Mouse (Mus musculus) embryonic facial prominence, embryonic 13.5 days (tissue): Measurements from ENCODE around the gene Dedd2. TPM values are rescaled to one million over a fixed set of nuclear protein-coding genes. Genes with fewer than 3 reads are reported as not detected.
A peak's percentile ranks its signal among the peaks of the same experiment; 100 is the strongest.

Experiments
- ATAC-seq: fragments of 200-750 bp; cut with Nextera tagmentation; 2 replicates; pipeline ENCODE4 v1.8.0; 2017; ENCODE audit warnings: low read depth; ENCODE audit not compliant: insufficient number of reproducible peaks, insufficient read depth, low FRiP score, low TSS enrichment
- H3K27ac ChIP-seq: fragments of 300-500 bp; sonication (generic); 2 replicates; pipeline ENCODE4 v1.5.1; 2015; ENCODE audit warnings: moderate library complexity, mild to moderate bottlenecking, inconsistent platforms
- H3K27me3 ChIP-seq: fragments of 300-500 bp; sonication (generic); 2 replicates; pipeline ENCODE4 v1.6.1; 2015; ENCODE audit warnings: mild to moderate bottlenecking, inconsistent platforms
- H3K36me3 ChIP-seq: fragments of 300-500 bp; sonication (generic); 2 replicates; pipeline ENCODE4 v1.6.1; 2015; ENCODE audit warnings: mild to moderate bottlenecking, inconsistent platforms
- H3K4me1 ChIP-seq: fragments of 300-500 bp; sonication (generic); 2 replicates; pipeline ENCODE4 v1.6.1; 2015; ENCODE audit warnings: inconsistent platforms
- H3K4me2 ChIP-seq: fragments of 300-500 bp; sonication (generic); 2 replicates; pipeline ENCODE4 v1.6.1; 2015; ENCODE audit warnings: moderate library complexity, mild to moderate bottlenecking, inconsistent platforms
- H3K4me3 ChIP-seq: fragments of 300-500 bp; sonication (generic); 2 replicates; pipeline ENCODE4 v1.5.1; 2015; ENCODE audit warnings: mild to moderate bottlenecking, inconsistent platforms
- H3K9ac ChIP-seq: fragments of 300-500 bp; sonication (generic); 2 replicates; pipeline ENCODE4 v1.6.1; 2015; ENCODE audit warnings: mild to moderate bottlenecking, inconsistent platforms
- H3K9me3 ChIP-seq: fragments of 300-500 bp; sonication (generic); 2 replicates; pipeline ENCODE4 v1.6.1; 2016; ENCODE audit warnings: inconsistent platforms
- WGBS: fragments of 180-500 bp; shearing (Covaris S2); methylation state at CpG from one replicate; pipeline ENCODE4 v1.1.7; 2015; ENCODE audit warnings: mixed read lengths; 5-methylcytosine and 5-hydroxymethylcytosine counted together
- polyA plus RNA-seq: library from polyadenylated mRNA; unstranded; fragments of >200 nt; fragmentation: Nextera tagmentation; extraction: Ambion mirVana; gene quantifications from 2 replicates; pipeline ENCODE4 v1.2.1, GENCODE M21; 2015

Dedd2 gene
- polyA plus RNA-seq, 1 experiment from 2014 or later = 9.9 TPM

DNA sequence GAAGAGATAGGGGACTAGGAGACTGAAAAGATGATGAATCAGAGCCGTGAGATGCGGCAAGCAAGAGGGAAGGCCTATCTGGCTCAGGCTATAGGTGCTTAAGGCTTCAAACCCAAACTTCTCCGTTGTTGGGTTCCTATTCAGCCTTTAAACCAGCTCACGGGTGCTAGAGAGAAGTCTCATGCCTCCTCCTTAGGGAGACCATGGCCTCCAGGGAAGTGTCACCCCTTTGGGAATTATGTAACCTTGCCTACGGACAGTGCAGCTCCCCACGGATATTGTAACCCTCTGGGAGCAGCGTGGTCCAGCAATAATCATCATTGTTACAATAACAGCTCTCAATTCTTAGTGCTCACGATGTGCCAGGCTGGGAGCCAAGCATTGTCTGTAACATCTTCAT is 31.4 kb upstream of the Dedd2 start:
- no peaks in the 10 kb centered on the region for H3K9me3 ChIP-seq
- peak overlapping the region; percentile 99 for H3K27ac ChIP-seq
- no peaks in the 10 kb centered on the region for H3K36me3 ChIP-seq
- peak overlapping the region; percentile 98 for H3K4me2 ChIP-seq
- peak overlapping the region; percentile 98 for H3K9ac ChIP-seq
- ATAC-seq = no peak
- H3K27me3 ChIP-seq = no peaks in the 10 kb centered on the region
- peak overlapping the region; percentile 93 for H3K4me3 ChIP-seq
- peaks cover 32% of the 10 kb centered on the region for H3K4me1 ChIP-seq
- 20% methylated on average over 8 of the region's 8 CpGs for WGBS

DNA sequence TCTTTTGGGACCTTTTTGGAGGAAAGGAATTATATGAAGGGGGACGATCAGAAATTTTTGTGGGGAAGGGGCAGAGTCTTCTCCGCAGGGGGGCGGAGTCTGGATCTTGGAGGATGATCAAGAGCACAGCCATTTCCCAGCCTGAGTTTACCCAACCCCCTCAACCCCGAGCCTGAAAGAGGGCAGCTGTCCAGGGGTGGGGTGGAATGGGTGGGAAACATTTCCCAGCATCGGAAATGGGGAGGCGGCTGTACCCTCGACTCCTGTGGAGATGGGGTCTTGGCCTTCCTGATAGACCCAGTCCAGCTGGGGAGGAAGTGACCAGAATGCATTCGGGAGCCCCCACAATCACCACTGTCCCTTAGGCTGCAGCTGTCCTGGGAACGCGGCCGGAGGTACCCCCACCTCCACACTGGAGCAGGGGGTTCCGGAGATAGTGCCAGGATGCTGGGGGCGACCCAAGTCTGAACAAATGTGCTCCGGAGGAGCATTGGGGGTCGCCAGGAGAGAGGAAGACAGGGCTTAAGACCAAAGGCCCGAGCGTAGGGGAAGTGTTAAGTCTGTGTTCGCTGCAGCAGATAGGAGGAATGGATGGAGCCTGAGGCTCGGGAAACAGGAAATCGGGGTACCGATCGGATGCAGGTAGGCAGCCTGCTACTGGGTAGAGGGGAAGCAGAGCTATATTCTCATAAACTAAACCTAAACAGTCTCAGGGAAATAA is 30.8 kb upstream of the Dedd2 start:
- H3K36me3 ChIP-seq = no peaks in the 10 kb centered on the region; the same call in 1 of the 2 replicates
- WGBS = 2% methylated on average over 22 of the region's 22 CpGs
- no peaks in the 10 kb centered on the region for H3K9me3 ChIP-seq
- H3K9ac ChIP-seq = peak overlapping the region; percentile 98
- 0 out of 2 replicates have a peak, but pooled peaks have one; percentile 6 for ATAC-seq
- peaks cover 37% of the 10 kb centered on the region for H3K4me1 ChIP-seq
- H3K27ac ChIP-seq = peak overlapping the region; percentile 99
- peak overlapping the region; percentile 98 for H3K4me2 ChIP-seq
- H3K27me3 ChIP-seq = no peaks in the 10 kb centered on the region
- peak overlapping the region; percentile 93 for H3K4me3 ChIP-seq

DNA sequence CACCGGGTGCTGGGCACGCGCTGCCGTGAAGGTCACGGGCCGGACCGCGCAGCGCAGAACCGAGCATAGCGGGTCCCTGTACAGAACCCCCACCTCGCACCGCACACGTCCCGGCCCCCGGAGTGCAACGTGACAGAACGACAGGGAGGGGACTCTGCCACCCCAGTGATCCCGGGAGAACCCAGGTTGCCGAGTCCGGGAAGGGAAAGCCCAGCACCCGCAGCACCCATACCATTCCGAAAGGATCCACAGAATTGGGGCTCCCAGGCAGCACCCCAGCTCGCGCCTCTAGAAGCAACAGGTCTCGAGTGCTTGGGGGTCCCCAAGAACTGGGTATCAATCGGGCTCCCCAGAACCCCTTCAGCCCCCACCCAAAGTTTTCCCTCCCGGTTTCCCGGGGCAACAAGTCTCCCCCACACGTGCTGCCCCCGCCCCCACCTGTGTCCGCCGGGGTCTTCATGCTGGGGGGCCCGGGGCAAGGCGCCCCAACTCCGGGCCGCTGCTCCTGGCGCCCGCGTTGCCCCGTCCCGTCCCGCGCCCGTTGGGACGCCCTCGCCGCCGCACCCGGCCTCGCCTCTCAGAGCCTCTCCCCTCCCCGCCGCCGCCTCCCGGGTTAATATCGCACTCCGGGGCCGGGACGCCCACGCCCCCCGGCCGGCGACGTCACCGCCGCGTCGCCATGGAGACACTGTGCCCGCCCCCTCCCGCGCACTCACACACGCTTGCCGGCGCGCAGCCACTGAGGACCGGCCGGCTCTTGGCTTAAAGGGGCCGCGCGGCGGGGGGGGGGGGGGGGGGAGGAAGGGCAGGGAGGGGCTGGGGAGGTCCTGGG is 29.9 kb upstream of the Dedd2 start, which contains the start of gene Erf:
Gene Erf, minus strand, starts transcription at position 621 of the 832 bp plus-strand sequence.
- H3K27me3 ChIP-seq = no peaks in the 10 kb centered on the region
- ATAC-seq = peak; percentile 79
- no peaks in the 10 kb centered on the region for H3K9me3 ChIP-seq
- H3K27ac ChIP-seq = peak within 1 kb of the TSS; percentile 99
- peak within 1 kb of the TSS; percentile 98 for H3K9ac ChIP-seq
- peak within 1 kb of the TSS; percentile 98 for H3K4me2 ChIP-seq
- peak within 1 kb of the TSS; percentile 93 for H3K4me3 ChIP-seq
- H3K4me1 ChIP-seq = peaks cover 46% of the 10 kb centered on the region
- WGBS = 1% methylated on average over 67 of the region's 81 CpGs
- peaks cover 9% of the 10 kb centered on the region for H3K36me3 ChIP-seq

DNA sequence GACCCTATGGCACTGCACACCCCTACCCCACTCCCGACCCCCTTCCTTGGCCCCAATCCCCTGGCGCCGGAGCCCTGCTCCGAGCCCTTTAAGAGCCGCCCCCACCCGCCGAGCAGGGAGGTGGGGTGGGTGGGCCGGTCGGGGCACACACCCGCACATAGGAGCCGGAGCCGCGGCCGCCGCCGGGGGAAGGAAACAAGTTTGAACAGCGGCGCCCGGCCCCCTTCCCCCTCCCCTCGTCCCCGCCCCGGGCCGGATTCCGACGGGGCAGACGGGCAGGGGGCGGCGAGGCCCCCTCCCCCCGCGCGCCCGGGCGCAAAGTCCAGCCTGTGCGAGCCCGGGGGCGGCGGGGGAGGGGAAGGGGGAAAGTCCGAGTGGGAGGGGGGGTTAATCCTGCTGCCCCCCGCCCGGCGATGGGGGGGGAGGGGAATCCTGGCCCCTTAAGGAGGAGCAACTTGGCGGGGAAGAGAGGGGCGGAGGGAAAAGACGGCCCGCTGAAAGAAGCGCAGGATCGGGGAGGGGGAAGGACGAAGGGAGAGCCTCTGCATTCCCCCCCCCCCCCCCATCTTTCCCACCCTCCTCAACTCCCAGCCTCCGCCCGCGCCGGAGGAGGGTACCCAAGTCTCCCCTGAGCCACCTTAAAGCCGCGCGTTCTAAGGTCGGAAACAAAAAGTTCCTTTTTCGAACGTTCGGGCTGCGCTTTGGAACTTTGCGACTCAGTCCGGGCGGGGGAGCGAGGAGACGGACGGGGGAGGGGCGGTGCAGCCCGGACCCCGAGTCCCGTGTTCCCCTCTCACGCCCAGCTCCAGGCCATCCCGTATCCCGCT is 29.1 kb upstream of the Dedd2 start:
- peak; percentile 67 for ATAC-seq
- H3K9me3 ChIP-seq = no peaks in the 10 kb centered on the region
- peak overlapping the region; percentile 98 for H3K9ac ChIP-seq
- peaks cover 54% of the 10 kb centered on the region for H3K4me1 ChIP-seq
- peak overlapping the region; percentile 99 for H3K27ac ChIP-seq
- peak overlapping the region; percentile 98 for H3K4me2 ChIP-seq
- peak overlapping the region; percentile 93 for H3K4me3 ChIP-seq
- under 1% methylated on average over 52 of the region's 73 CpGs for WGBS
- H3K27me3 ChIP-seq = no peaks in the 10 kb centered on the region
- H3K36me3 ChIP-seq = peaks cover 17% of the 10 kb centered on the region

DNA sequence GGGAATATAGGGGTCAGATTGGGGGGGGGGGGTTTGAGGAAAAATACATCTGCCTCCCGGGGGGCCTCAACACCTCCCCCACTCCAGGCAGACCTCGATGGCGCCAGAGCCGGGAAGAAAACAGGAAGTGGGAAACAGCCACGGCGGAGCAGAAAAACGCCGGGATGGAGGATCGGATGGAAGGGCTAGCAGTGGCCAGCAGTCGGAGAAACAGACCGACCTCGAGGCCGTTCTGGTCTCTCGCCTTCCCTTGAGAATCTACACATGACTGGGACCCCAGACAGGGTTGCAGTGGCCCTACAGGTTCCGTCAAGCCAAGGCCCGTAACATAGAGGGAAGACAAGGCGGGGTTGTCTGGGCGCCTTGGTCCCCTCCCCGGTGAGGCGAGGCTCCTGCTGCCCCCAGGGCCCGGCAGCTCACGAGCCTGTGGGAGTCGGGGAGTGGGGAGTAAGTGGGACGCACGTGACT is 28.5 kb upstream of the Dedd2 start:
- Histone ChIP-seq H3K9ac (peak overlapping the region; percentile 98), H3K4me3 (peak overlapping the region; percentile 93), H3K27me3 (no peaks in the 10 kb centered on the region), H3K4me2 (peak overlapping the region; percentile 98), H3K4me1 (peaks cover 60% of the 10 kb centered on the region), H3K27ac (peak overlapping the region; percentile 99), H3K36me3 (peaks cover 23% of the 10 kb centered on the region), H3K9me3 (no peaks in the 10 kb centered on the region)
- peak; percentile 17; the same call in 1 of the 2 replicates for ATAC-seq
- WGBS = under 1% methylated on average over 25 of the region's 25 CpGs

DNA sequence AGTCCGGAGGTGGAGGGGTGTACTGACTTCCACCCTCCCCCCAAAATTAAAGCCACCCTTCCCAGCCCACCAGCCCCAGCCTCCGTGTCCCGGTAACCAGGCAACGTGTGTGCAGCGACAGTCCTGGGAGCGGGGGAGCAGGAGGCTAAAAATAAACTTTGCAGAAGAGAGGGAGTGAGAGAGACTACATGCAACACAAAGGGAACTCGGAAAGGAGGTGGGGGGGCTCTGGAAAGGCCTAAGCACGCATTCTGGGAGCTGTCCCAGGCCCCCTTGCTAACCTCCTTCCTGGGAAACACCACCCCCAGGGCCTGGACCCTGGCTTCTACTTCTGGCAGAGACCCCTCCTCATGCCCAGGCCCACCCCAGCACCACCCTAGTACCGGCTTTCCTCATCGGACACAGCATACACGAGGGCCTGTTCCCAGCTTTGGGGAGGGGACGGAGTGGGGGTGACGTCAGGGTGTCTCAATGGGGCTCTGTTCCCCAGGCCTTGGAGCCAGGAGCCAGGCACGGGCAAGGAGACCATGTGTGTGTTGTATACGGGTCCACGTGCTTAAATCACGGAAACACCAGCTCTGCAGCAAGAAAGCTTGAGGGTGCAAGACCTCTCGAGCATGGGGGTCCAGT is 27.7 kb upstream of the Dedd2 start:
- H3K9ac ChIP-seq = peak overlapping the region; percentile 98
- peaks cover 29% of the 10 kb centered on the region for H3K36me3 ChIP-seq
- H3K9me3 ChIP-seq = no peaks in the 10 kb centered on the region
- peaks cover 60% of the 10 kb centered on the region for H3K4me1 ChIP-seq
- peak overlapping the region; percentile 99 for H3K27ac ChIP-seq
- no peaks in the 10 kb centered on the region for H3K27me3 ChIP-seq
- peak overlapping the region; percentile 93 for H3K4me3 ChIP-seq
- ATAC-seq = no peak
- H3K4me2 ChIP-seq = peak overlapping the region; percentile 98
- WGBS = under 1% methylated on average over 18 of the region's 18 CpGs

DNA sequence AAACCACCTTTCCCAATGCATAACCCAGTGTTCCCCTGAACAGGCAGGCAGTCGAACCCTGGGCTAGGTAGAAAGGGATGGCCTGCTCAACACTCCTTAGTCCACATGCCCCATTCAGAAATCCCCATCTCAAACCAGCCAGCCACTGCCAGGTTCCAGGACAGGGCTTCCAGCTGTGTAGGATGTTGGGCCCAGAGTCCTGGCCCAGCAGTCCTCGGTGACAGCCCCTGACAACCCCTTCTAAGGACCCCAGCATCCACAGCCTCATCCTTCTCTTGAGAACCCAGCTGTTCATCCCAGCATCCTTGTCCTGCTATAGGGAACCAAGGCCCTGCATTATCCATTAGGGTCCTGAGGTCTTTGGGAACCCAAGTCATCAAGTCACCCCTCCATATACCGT is 27.1 kb upstream of the Dedd2 start:
- peak overlapping the region; percentile 98 for H3K4me2 ChIP-seq
- 17% methylated on average over 3 of the region's 3 CpGs for WGBS
- no peaks in the 10 kb centered on the region for H3K27me3 ChIP-seq
- peaks cover 60% of the 10 kb centered on the region for H3K4me1 ChIP-seq
- peaks cover 35% of the 10 kb centered on the region for H3K36me3 ChIP-seq
- peak overlapping the region; percentile 93 for H3K4me3 ChIP-seq
- peak overlapping the region; percentile 98 for H3K9ac ChIP-seq
- H3K27ac ChIP-seq = peak overlapping the region; percentile 99
- no peak for ATAC-seq
- no peaks in the 10 kb centered on the region for H3K9me3 ChIP-seq

DNA sequence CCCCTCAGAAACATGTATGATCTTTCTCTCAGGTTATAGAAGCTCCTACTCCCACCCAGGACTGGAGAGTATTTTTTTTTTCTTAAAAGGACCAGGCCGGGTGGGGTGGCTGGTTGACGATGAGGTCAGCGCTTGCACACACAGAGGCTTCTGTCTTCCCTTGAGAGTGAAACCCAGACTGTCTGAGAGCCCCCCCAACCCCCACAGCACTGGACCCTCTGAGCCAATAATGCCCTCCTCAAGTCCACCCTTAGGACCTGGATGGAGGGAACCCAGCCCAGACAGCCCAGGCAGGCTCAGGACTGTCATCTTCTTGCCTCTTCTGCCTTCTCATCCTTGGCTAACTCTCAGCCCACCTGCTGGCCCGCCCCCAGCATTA is 26.3 kb upstream of the Dedd2 start:
- H3K4me1 ChIP-seq = peaks cover 54% of the 10 kb centered on the region

DNA sequence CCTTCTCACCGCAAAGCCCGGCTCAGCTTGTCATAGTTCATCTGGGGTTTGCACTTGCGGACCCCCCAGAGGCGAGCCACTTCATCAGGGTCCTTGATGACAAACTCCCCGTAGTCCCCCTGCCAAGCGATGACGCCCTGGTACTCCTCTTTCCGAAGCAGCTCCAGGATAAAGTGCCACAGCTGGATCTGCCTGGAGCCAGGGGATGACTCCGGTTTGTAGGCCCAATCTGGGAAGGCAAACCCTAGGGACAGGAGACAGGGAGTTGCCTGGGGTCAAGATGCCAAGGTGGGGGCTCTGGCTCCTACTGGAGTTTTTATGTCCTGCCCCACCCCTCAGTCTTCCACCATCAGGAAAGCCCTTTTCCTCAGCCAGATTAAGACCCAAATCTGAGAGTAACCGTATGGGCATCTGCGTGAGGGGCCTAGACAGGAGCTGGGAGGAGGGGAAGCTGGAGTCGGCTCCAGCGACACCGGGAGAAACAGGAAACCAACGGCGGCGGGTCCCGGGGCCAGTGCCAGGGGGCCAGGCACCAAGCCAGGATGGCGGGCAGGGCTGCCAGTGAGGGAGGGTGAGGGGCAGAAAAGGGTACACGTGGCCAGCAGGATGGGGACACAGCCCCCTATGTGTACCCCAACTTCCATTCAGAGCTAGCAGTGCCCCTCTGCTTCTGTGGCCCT is 25.8 kb upstream of the Dedd2 start:
- Histone ChIP-seq H3K27ac (peak overlapping the region; percentile 99), H3K4me2 (peak overlapping the region; percentile 98), H3K4me1 (peaks cover 51% of the 10 kb centered on the region), H3K36me3 (peaks cover 47% of the 10 kb centered on the region), H3K9ac (peak overlapping the region; percentile 98), H3K27me3 (no peaks in the 10 kb centered on the region), H3K4me3 (peak overlapping the region; percentile 93), H3K9me3 (no peaks in the 10 kb centered on the region)
- no peak for ATAC-seq
- 39% methylated on average over 20 of the region's 20 CpGs for WGBS

More for the DNA sequence above, 26.3 kb upstream of the Dedd2 start:
- Histone ChIP-seq H3K27me3 (no peaks in the 10 kb centered on the region), H3K4me2 (peak overlapping the region; percentile 98), H3K36me3 (peaks cover 41% of the 10 kb centered on the region), H3K9ac (peak overlapping the region; percentile 98), H3K27ac (peak overlapping the region; percentile 99), H3K9me3 (no peaks in the 10 kb centered on the region), H3K4me3 (peak overlapping the region; percentile 93)
- no peak for ATAC-seq
- 33% methylated on average over 4 of the region's 4 CpGs for WGBS
